Mouse (Mus musculus) intestine, embryonic 14.5 days (tissue): ENCODE results near the gene Tmtc4. TPM values are rescaled to one million over a fixed set of nuclear protein-coding genes. Genes with fewer than 3 reads are reported as not detected.

Experiments used
- ATAC-seq: fragments of 200-750 bp; cut with Nextera tagmentation; replicated peaks from 2 replicates; pipeline ENCODE4 v1.8.0; 2017; ENCODE audit warnings: low read depth, moderate number of reproducible peaks, moderate TSS enrichment, moderate library complexity; ENCODE audit not compliant: low FRiP score, low TSS enrichment
- DNase-seq: peaks from one replicate; pipeline ENCODE4 v3.0.0-alpha.2; 2018; ENCODE audit warnings: low spot score
- H3K27ac ChIP-seq: fragments of 300-500 bp; sonication (generic); 2 replicates; pipeline ENCODE4 v1.5.1; 2014; ENCODE audit warnings: low read depth, mild to moderate bottlenecking, control low read depth
- H3K27me3 ChIP-seq: fragments of 300-500 bp; sonication (generic); replicated peaks from 2 replicates; pipeline ENCODE4 v1.6.1; 2014; ENCODE audit warnings: low read length, control low read depth; ENCODE audit not compliant: control insufficient read depth, insufficient read depth
- H3K36me3 ChIP-seq: fragments of 300-500 bp; sonication (generic); 2 replicates; pipeline ENCODE4 v1.6.1; 2014; ENCODE audit warnings: low read length, control low read depth; ENCODE audit not compliant: control insufficient read depth, insufficient read depth
- H3K4me1 ChIP-seq: fragments of 300-500 bp; sonication (generic); replicated peaks from 2 replicates; pipeline ENCODE4 v1.6.1; 2014; ENCODE audit warnings: low read length, control low read depth, mixed read lengths; ENCODE audit not compliant: control insufficient read depth, insufficient read depth
- H3K4me2 ChIP-seq: fragments of 300-500 bp; sonication (generic); 2 replicates; pipeline ENCODE4 v1.6.1; 2014; ENCODE audit warnings: low read length
- H3K4me3 ChIP-seq: fragments of 300-500 bp; sonication (generic); 2 replicates; pipeline ENCODE4 v1.5.1; 2014; ENCODE audit warnings: low read depth, low read length, control low read depth, mixed read lengths
- H3K9ac ChIP-seq: fragments of 300-500 bp; sonication (generic); 2 replicates; pipeline ENCODE4 v1.6.1; 2014; ENCODE audit warnings: mild to moderate bottlenecking, low read length
- H3K9me3 ChIP-seq: fragments of 300-500 bp; sonication (generic); 2 replicates; pipeline ENCODE4 v1.6.1; 2016; ENCODE audit warnings: low read length, control low read depth; ENCODE audit not compliant: control insufficient read depth
- whole genome bisulfite sequencing: fragments of 180-500 bp; shearing (Covaris S2); extraction: QIAGEN DNeasy Blood & Tissue Kit; methylation state at CpG from one replicate; pipeline ENCODE4 v1.1.7; 2014; 5-methylcytosine and 5-hydroxymethylcytosine counted together
- polyA plus RNA-seq: library from polyadenylated mRNA; unstranded; fragments of >200 nt; fragmentation: Nextera tagmentation; extraction: Ambion mirVana; gene quantifications from 2 replicates; pipeline ENCODE4 v1.2.1, GENCODE M21; 2014

Tmtc4 gene
- polyA plus RNA-seq, 1 experiment from 2014 or later: 28.0 TPM

DNA sequence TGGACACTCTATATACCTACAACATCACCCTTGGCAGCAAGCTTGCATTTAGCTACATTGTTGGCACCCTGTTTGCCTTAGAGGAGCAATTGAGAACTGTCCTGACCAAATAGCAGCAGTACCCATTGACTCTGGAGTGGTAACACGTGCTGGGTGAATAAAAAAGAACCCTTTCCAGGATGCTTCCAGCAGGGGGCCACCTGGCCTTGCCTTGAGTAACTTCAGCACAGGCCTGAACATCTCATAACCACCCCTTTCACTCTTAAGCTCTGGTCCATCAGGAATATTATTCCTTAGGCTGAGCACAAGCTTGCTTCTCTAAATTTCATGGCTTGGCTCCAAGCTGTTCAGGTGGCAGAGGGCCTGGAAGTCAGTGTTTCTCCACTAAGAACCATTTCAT is 30.5 kb downstream of the Tmtc4 start:
- WGBS: 24% methylated on average over 1 of the region's 1 CpGs
- H3K4me3 ChIP-seq: no peak overlapping the region
- peak; percentile 62 for DNase-seq

GRCm38 (mm10) chr14:122952556-122952955 is 31.3 kb downstream of the Tmtc4 start:
- no peak overlapping the region for H3K4me3 ChIP-seq
- no peaks in the 10 kb centered on the region for H3K4me1 ChIP-seq
- no peaks in the 10 kb centered on the region for H3K27me3 ChIP-seq
- DNase-seq (no peak), ATAC-seq (no peak)
- no peak overlapping the region for H3K27ac ChIP-seq
- H3K9me3 ChIP-seq: no peaks in the 10 kb centered on the region
- H3K36me3 ChIP-seq: peaks cover 12% of the 10 kb centered on the region
- no peak overlapping the region for H3K4me2 ChIP-seq
- WGBS: 83% methylated on average over 1 of the region's 1 CpGs
- H3K9ac ChIP-seq: no peak overlapping the region

More for the DNA sequence above, 30.5 kb downstream of the Tmtc4 start:
- no peak overlapping the region for H3K9ac ChIP-seq
- H3K36me3 ChIP-seq: peaks cover 10% of the 10 kb centered on the region
- H3K27me3 ChIP-seq: no peaks in the 10 kb centered on the region
- no peaks in the 10 kb centered on the region for H3K9me3 ChIP-seq
- ATAC-seq: peak; percentile 68
- no peak overlapping the region for H3K27ac ChIP-seq
- no peaks in the 10 kb centered on the region for H3K4me1 ChIP-seq
- no peak overlapping the region for H3K4me2 ChIP-seq

DNA sequence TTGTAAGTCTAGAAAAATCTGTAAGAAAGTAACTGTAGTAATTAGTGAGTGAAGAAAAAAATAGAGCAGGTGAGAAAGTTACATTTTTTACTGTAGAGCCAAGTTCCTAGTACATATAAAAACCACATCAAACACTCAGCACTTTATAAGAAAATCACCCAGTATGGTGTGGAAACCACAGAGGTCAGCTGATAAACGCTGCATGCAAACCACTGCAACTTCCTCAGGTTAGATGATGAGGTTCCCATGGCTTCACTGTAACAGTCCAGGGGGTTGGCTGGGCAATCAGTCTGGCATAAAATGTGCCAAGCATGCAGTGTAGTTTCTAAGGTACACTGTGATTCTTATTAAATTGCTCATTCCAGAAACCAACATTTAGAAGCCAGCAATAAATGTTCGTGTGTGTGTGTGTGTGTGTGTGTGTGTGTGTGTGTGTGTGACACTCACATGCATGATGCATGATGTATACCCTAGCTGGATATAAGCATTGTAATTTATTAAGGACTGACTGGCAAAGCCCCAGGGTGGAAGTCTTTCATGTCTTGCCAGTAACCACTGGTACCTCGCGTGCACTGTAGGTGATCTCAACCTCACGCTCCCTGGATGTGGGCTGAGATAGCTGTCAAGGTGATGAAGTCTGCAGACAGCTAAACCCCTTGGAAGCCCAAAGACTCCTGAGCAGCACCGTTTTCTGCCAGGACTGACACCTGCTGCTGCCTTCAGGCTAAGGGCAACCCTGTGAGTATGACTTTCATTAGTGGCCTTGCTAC is 32.0 kb downstream of the Tmtc4 start:
- DNase-seq (no peak), ATAC-seq (no peak)
- 76% methylated on average over 6 of the region's 6 CpGs for WGBS
- Histone ChIP-seq H3K4me1 (no peaks in the 10 kb centered on the region), H3K27me3 (no peaks in the 10 kb centered on the region), H3K9ac (no peak overlapping the region), H3K4me3 (no peak overlapping the region), H3K4me2 (no peak overlapping the region), H3K36me3 (peaks cover 18% of the 10 kb centered on the region), H3K27ac (no peak overlapping the region), H3K9me3 (no peaks in the 10 kb centered on the region)

GRCm38 (mm10) chr14:122950915-122951314 is 32.9 kb downstream of the Tmtc4 start:
- H3K36me3 ChIP-seq: peaks cover 18% of the 10 kb centered on the region
- H3K4me3 ChIP-seq: no peak overlapping the region
- WGBS: 90% methylated on average over 1 of the region's 1 CpGs
- no peak overlapping the region for H3K4me2 ChIP-seq
- DNase-seq (no peak), ATAC-seq (no peak)
- H3K4me1 ChIP-seq: no peaks in the 10 kb centered on the region
- H3K9ac ChIP-seq: no peak overlapping the region
- H3K27ac ChIP-seq: no peak overlapping the region
- H3K27me3 ChIP-seq: no peaks in the 10 kb centered on the region
- no peaks in the 10 kb centered on the region for H3K9me3 ChIP-seq

GRCm38 (mm10) chr14:122943475-122943853 is 40.4 kb downstream of the Tmtc4 start:
- H3K9me3 ChIP-seq: no peaks in the 10 kb centered on the region
- H3K27ac ChIP-seq: no peak overlapping the region
- WGBS: 91% methylated on average over 3 of the region's 3 CpGs
- no peak overlapping the region for H3K9ac ChIP-seq
- peaks cover 47% of the 10 kb centered on the region for H3K36me3 ChIP-seq
- H3K4me2 ChIP-seq: no peak overlapping the region
- H3K27me3 ChIP-seq: no peaks in the 10 kb centered on the region
- no peak overlapping the region for H3K4me3 ChIP-seq
- no peaks in the 10 kb centered on the region for H3K4me1 ChIP-seq
- no peak for DNase-seq
- ATAC-seq: no peak

GRCm38 (mm10) chr14:122942757-122943474 is 40.9 kb downstream of the Tmtc4 start:
- DNase-seq (no peak), ATAC-seq (0 out of 2 replicates have a peak, but pooled peaks have one; percentile 43)
- Histone ChIP-seq H3K4me1 (no peaks in the 10 kb centered on the region), H3K9ac (no peak overlapping the region), H3K4me3 (no peak overlapping the region), H3K9me3 (no peaks in the 10 kb centered on the region), H3K4me2 (no peak overlapping the region), H3K36me3 (peaks cover 47% of the 10 kb centered on the region), H3K27ac (no peak overlapping the region), H3K27me3 (no peaks in the 10 kb centered on the region)
- 60% methylated on average over 4 of the region's 4 CpGs for WGBS

DNA sequence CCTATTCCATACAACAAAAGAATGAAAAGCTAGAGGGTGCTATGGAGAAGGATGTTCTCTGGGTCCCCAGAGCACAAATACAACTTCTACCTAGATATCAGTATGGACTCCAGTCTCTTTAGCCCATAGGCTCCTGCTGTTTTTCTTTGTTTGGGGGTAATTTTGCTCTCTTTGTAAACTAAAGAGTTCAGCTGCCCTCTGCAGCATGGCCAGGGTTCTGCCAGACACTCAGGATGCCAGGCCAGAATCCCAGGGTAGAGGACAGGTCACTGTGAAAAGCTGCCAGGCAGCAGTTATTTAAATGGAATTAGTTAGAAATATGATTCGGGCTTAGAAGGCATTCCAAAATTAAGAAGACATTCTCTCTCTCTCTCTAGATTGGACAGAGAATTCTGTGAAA is 47.4 kb downstream of the Tmtc4 start:
- Histone ChIP-seq H3K4me1 (no peaks in the 10 kb centered on the region), H3K9me3 (no peaks in the 10 kb centered on the region), H3K9ac (no peak overlapping the region), H3K36me3 (peaks cover 27% of the 10 kb centered on the region), H3K4me2 (no peak overlapping the region), H3K27me3 (no peaks in the 10 kb centered on the region), H3K4me3 (no peak overlapping the region), H3K27ac (no peak overlapping the region)
- ATAC-seq (no peak), DNase-seq (no peak)
- 91% methylated on average over 1 of the region's 1 CpGs for WGBS

GRCm38 (mm10) chr14:122920011-122920410 is 63.8 kb downstream of the Tmtc4 start:
- Histone ChIP-seq H3K4me1 (no peaks in the 10 kb centered on the region), H3K9ac (no peak overlapping the region), H3K27ac (no peak overlapping the region), H3K9me3 (no peaks in the 10 kb centered on the region), H3K4me2 (no peak overlapping the region), H3K4me3 (no peak overlapping the region), H3K36me3 (0 out of 2 replicates have a peak, but pooled peaks cover 11% of the 10 kb centered on the region), H3K27me3 (no peaks in the 10 kb centered on the region)
- ATAC-seq: no peak
- 58% methylated on average over 5 of the region's 5 CpGs for WGBS
- no peak for DNase-seq
